Comparison of ENCODE assay signal across 9 mouse cellular contexts in genomic region chr4:88406887-88407696, GRCm38 (mm10). TPM values are rescaled to one million over a fixed set of nuclear protein-coding genes. Genes with fewer than 3 reads are reported as not detected.
DNase-seq lines count a peak whose midpoint lies in the region; ATAC-seq and TF ChIP-seq lines count a peak whose summit lies in the region.
"Had no signal": no experiment of that assay in that cellular context is flagged by ENCODE, and none has a peak within 500 bp of the region (broad histone marks: within the 10 kb centered on the region; RNA-seq: fewer than 3 reads in every experiment).

No protein-coding gene starts in this region.

- H3K27ac ChIP-seq in lung, embryonic 14.5 days (ENCODE audit: low read depth) = 0 out of 2 replicates have a peak overlapping the region, but pooled peaks have one; percentile 2
- peak overlapping the region; percentile 50; the same call in 1 of the 2 replicates for H3K27ac ChIP-seq in hindbrain, embryonic 10.5 days
- no peak overlapping the region for H3K27ac ChIP-seq in lung, embryonic 15.5 days
- H3K27ac ChIP-seq in neural tube, embryonic 14.5 days (ENCODE audit: low read depth, low read length) = no peak overlapping the region
- H3K27ac ChIP-seq: heart, embryonic 13.5 days had no signal

- no peak overlapping the region for H3K9ac ChIP-seq in lung, embryonic 14.5 days
- H3K9ac ChIP-seq in lung, embryonic 15.5 days = no peak overlapping the region
- H3K9ac ChIP-seq in neural tube, embryonic 14.5 days (replicated peaks; ENCODE audit: low read depth, low read length) = no peak overlapping the region
- H3K9ac ChIP-seq: heart, embryonic 13.5 days had no signal

- H3K4me3 ChIP-seq in lung, embryonic 14.5 days (ENCODE audit: low read depth, low read length) = no peak overlapping the region
- no peak overlapping the region for H3K4me3 ChIP-seq in hindbrain, embryonic 10.5 days
- H3K4me3 ChIP-seq in lung, embryonic 15.5 days = no peak overlapping the region
- no peak overlapping the region for H3K4me3 ChIP-seq in neural tube, embryonic 14.5 days (ENCODE audit: low read depth, low read length)
- H3K4me3 ChIP-seq: heart, embryonic 13.5 days had no signal

- peaks cover 3% of the 10 kb centered on the region; the same call in 1 of the 2 replicates for H3K4me1 ChIP-seq in lung, embryonic 14.5 days (ENCODE audit: insufficient read depth)
- H3K4me1 ChIP-seq in hindbrain, embryonic 10.5 days (replicated peaks) = peaks cover 8% of the 10 kb centered on the region; the same call in 1 of the 2 replicates
- H3K4me1 ChIP-seq in lung, embryonic 15.5 days = peaks cover 5% of the 10 kb centered on the region
- H3K4me1 ChIP-seq in neural tube, embryonic 14.5 days (ENCODE audit: control insufficient read depth, insufficient read depth, low read length) = no peaks in the 10 kb centered on the region

- H3K4me2 ChIP-seq in lung, embryonic 14.5 days = no peak overlapping the region
- no peak overlapping the region for H3K4me2 ChIP-seq in lung, embryonic 15.5 days
- no peak overlapping the region for H3K4me2 ChIP-seq in neural tube, embryonic 14.5 days (ENCODE audit: low read depth, low read length)
- H3K4me2 ChIP-seq: heart, embryonic 13.5 days had no signal

- WGBS in lung, embryonic 14.5 days = 72% methylated on average over 4 of the region's 4 CpGs
- WGBS in hindbrain, embryonic 10.5 days = 77% methylated on average over 4 of the region's 4 CpGs
- WGBS in lung, embryonic 15.5 days = 71% methylated on average over 4 of the region's 4 CpGs
- WGBS in neural tube, embryonic 14.5 days = 83% methylated on average over 4 of the region's 4 CpGs

- H3K27me3 ChIP-seq in lung, embryonic 14.5 days (ENCODE audit: insufficient read depth, low read length) = no peaks in the 10 kb centered on the region
- H3K27me3 ChIP-seq in hindbrain, embryonic 10.5 days (ENCODE audit: insufficient read depth, poor library complexity, severe bottlenecking) = no peaks in the 10 kb centered on the region
- no peaks in the 10 kb centered on the region for H3K27me3 ChIP-seq in lung, embryonic 15.5 days
- no peaks in the 10 kb centered on the region for H3K27me3 ChIP-seq in neural tube, embryonic 14.5 days (ENCODE audit: control insufficient read depth, insufficient read depth, low read length)
- H3K27me3 ChIP-seq: heart, embryonic 13.5 days had no signal

- no peaks in the 10 kb centered on the region for H3K9me3 ChIP-seq in lung, embryonic 14.5 days (ENCODE audit: low read depth, low read length)
- H3K9me3 ChIP-seq in hindbrain, embryonic 10.5 days = no peaks in the 10 kb centered on the region
- no peaks in the 10 kb centered on the region for H3K9me3 ChIP-seq in lung, embryonic 15.5 days
- H3K9me3 ChIP-seq in neural tube, embryonic 14.5 days (ENCODE audit: control insufficient read depth, low read length) = no peaks in the 10 kb centered on the region
- H3K9me3 ChIP-seq: heart, embryonic 13.5 days had no signal

- ATAC-seq in lung, embryonic 14.5 days (ENCODE audit: insufficient read depth) = no peak; the same call in 1 of the 2 replicates
- ATAC-seq in lung, embryonic 15.5 days (ENCODE audit: borderline replicate concordance, extremely low read depth, low FRiP score, low TSS enrichment) = peak; percentile 57
- peak; percentile 97 for ATAC-seq in neural tube, embryonic 14.5 days (ENCODE audit: low read depth)

- 0 out of 2 replicates have a peak, but pooled peaks cover 4% of the 10 kb centered on the region for H3K36me3 ChIP-seq in lung, embryonic 14.5 days (ENCODE audit: insufficient read depth)
- 0 out of 2 replicates have a peak, but pooled peaks cover 5% of the 10 kb centered on the region for H3K36me3 ChIP-seq in hindbrain, embryonic 10.5 days
- H3K36me3 ChIP-seq in lung, embryonic 15.5 days = no peaks in the 10 kb centered on the region
- H3K36me3 ChIP-seq in neural tube, embryonic 14.5 days (ENCODE audit: control insufficient read depth, insufficient read depth, low read length) = no peaks in the 10 kb centered on the region

- TF ChIP-seq CTCF in lung, embryonic 14.5 days (IDR thresholded peaks at IDR 0.05; ENCODE audit: low read depth) = no peak

- peak; percentile 60 for DNase-seq in lung, embryonic 14.5 days
- no peak for DNase-seq in lung, postnatal 14 days
- peak; percentile 2 for DNase-seq in embryo, embryonic 9.5 days (ENCODE audit: extremely low spot score)
- peak; percentile 16 for DNase-seq in hindbrain, embryonic 10.5 days (ENCODE audit: low spot score)
- no peak for DNase-seq in spleen, adult 18-20 months
- no peak for DNase-seq in urinary bladder, postnatal 10 days (ENCODE audit: low spot score)

RNA-seq across cellular contexts. Expression of gene Hacd4, which starts 31.6 kb away (rescaled TPM):
- 9.3 and 9.9 TPM in 2 replicates for polyA plus RNA-seq in lung, embryonic 14.5 days (2014; fragmentation: Nextera tagmentation; extraction: Ambion mirVana)
- 3.1 and 4.6 TPM in 2 replicates for polyA plus RNA-seq in hindbrain, embryonic 10.5 days (2016; fragmentation: Nextera tagmentation; extraction: Ambion mirVana)
- polyA plus RNA-seq in lung, embryonic 15.5 days (2015; fragmentation: Nextera tagmentation; extraction: Ambion mirVana) = 9.4 TPM in 2 replicates
- 2.2 and 6.4 TPM in 2 replicates for polyA plus RNA-seq in neural tube, embryonic 14.5 days (2014; fragmentation: Nextera tagmentation; extraction: Ambion mirVana)

Comparison
In these comparisons a context has a peak if more than half of its experiments do, and no peak if none do; other contexts are left out.
1. DNase-seq: peak in lung, embryonic 14.5 days (single experiment), embryo, embryonic 9.5 days (single experiment) and hindbrain, embryonic 10.5 days (single experiment); none in lung, postnatal 14 days (single experiment), spleen, adult 18-20 months (0 of 2) and urinary bladder, postnatal 10 days (single experiment).
2. H3K27ac ChIP-seq: peak in lung, embryonic 14.5 days (single experiment) and hindbrain, embryonic 10.5 days (single experiment); none in lung, embryonic 15.5 days (single experiment) and neural tube, embryonic 14.5 days (single experiment).